Mouse (Mus musculus) left cerebral cortex, postnatal 14 days (tissue): Measurements from ENCODE around the gene F2r. TPM values are rescaled to one million over a fixed set of nuclear protein-coding genes. Genes with fewer than 3 reads are reported as not detected.
A peak's percentile ranks its signal among the peaks of the same experiment; 100 is the strongest.

Experiments used
- DNase-seq, 2 experiments: peaks; one replicate each; pipeline ENCODE4 v3.0.0; 2021 to 2022; ENCODE audit warnings: low spot score in 2 of 2, mixed read lengths in 1 of 2
- intact Hi-C: fragments of 180-260 bp; cut with DNase I; formaldehyde crosslinking; loops from one replicate; pipeline ENCODE4 v1.15.1; 2025
- total RNA-seq, 2 experiments: library from RNA; stranded (reverse); gene quantifications; 2 replicates each; pipeline ENCODE4 v1.2.3; 2021

F2r gene
- total RNA-seq, 2 experiments from 2014 or later = 5.8 to 6.7 TPM

GRCm38 (mm10) chr13:95598232-95598920 lies 19.9 kb downstream of the F2r start:
- DNase-seq = no peak
- intact Hi-C loops = no loop called here

DNA sequence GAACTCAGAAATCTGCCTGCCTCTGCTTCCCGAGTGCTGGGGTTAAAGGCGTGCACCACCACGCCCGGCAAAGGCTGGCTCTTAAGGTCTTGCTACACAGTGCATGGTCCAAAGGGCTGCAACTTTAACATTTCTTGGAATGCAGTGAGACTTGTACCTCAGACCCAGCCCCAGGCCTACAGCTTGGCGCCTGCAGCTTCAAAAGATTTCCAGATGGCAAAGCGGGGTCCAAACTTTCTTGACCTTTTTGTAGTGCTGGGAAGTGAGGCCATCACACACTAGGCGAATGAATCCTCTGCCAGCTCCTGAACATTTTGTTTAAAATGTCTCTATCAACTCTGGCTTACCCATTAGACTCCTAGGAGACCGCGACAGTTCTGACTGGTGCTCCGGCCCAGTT lies 20.7 kb downstream of the F2r start:
- DNase-seq = no peak
- intact Hi-C loops = no loop called here

GRCm38 (mm10) chr13:95596689-95597088 lies 21.6 kb downstream of the F2r start:
- intact Hi-C loops = no loop called here
- no peak for DNase-seq

DNA sequence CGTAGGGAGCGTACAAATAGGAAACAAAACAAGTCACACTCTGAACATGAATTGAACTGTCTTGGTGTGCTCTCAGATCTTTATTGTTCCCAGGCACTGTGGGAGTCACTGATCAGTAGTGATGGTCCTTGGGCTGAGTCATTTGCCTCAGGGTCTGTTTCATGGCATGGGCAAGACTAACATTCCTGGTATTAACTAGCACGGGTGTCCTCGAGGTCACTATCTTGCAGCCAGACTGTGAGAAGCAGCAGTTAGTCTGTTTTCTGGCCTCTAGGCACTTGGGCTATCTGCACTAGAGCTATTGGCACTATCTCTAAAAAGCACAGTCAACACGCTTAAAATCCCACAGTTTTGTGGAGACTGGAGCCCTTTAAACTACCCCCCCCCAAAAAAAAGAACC lies 22.4 kb downstream of the F2r start:
- intact Hi-C loops = no loop called here

GRCm38 (mm10) chr13:95595411-95595810 lies 22.9 kb downstream of the F2r start:
- intact Hi-C loops = no loop called here
- no peak for DNase-seq

More for the DNA sequence above, 22.4 kb downstream of the F2r start:
- DNase-seq = no peak

- no peak for DNase-seq
- intact Hi-C loops = no loop called here
Observed at GRCm38 (mm10) chr13:95592860-95593259, 25.4 kb downstream of the F2r start.

GRCm38 (mm10) chr13:95591606-95592005 lies 26.7 kb downstream of the F2r start:
- intact Hi-C loops = no loop called here
- no peak for DNase-seq

DNA sequence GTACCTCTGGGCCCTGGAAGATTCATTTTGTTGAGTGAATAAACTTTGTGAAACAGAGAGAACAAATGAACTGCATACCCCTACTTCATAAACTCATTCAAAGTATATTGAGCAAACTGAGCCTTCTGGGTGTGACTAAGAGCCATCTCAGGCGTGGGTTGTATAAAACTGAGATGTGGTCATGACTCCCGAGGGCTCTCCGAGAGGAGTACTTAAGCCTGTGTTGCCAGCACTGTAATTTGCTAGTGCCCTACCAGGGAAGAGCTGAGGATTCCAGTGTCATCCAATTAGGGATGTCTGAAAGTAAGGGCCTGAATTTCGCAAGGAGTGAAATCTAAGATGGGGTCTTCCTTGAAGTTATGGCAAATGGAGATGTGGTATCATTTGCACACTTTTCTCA lies 30.7 kb downstream of the F2r start:
- intact Hi-C loops = no loop called here
- no peak for DNase-seq

DNA sequence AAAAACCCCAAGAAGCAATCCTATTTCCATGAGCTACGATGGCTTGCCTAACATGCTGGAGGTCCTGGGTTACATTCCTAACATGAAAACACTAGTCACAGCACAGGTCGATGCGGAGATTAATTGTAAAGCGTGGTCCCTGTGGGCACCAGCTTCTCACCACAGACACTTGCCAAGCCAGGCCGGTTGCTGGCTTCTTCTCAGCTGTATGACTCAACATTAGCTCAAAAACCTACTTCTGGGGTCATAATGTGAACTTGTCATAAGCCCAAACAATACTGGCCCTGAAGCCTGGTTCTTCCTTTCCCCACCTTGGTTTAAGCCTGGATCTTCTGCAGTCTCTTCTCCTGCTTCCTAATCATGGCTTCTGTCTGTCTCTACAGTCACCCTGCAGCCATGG lies 33.4 kb downstream of the F2r start:
- intact Hi-C loops = no loop called here
- DNase-seq = no peak

DNA sequence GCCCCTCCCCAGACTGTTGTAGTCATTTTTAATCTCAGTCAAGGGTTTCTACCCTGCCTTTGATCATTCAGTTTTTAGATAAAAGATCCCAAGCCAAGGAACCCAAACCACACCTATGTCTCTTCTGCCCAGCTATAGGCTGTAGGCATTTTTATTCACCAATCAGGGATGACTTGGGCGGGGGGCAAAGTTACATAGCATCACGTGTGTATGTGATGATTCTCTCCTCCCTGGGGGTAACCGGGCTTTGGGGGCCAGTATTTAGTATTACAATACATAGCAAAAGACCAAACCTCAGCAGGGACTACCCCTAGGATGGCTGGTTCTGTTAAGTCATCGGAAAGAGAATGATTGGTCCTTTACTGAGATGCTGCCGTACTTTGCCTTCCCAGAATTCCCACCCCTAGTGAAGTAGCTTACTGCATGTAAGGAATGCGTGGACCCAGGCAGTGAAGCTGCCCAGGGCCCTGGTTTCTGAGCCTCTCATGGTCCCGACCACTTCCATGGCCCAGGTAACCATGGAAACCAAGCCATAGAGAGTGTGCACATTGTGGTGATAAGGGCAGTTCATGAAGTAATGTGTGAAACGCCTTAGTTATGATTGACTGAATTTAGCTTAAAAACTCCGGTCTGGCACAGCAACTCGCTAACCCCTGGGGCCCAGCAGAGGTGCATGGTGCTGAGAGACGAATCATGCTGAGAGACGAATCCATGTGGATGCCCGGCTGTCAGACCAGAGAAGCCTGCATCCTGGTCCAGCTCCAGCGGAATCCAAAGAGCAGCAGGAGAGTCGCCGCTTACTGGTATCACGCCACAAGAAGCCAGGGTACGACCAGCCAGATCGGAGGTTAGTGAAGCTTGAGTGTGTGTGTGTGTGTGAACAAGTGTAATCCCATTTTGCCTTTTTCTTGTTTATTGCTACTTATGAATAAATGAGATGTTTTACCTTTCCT lies 34.8 kb downstream of the F2r start:
- DNase-seq = no peak

DNA sequence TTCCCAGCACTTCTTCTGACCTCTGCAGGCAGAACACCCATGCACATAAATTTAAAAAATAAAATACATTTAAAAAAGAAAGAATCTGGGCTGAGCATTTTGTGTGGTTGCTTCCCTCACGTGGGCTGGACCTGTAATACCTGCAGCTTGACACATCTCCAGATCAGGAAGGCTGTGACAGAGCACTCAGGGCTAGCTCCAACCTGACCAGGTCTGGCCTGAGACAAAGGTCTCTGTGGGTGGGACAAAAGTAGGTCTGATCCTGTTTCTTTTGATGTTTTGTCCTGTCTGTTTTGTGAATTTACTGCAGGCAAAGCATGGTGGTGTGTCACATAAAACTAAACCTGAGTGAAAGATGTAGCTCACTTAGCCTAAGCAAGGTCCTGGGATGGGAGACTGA lies 36.4 kb downstream of the F2r start:
- intact Hi-C loops = no loop called here

More for the DNA sequence above, 34.8 kb downstream of the F2r start:
- intact Hi-C loops = no loop called here

GRCm38 (mm10) chr13:95578016-95578697 lies 40.1 kb downstream of the F2r start:
- intact Hi-C loops = no loop called here
- DNase-seq = no peak

More for the DNA sequence above, 36.4 kb downstream of the F2r start:
- no peak for DNase-seq

- DNase-seq = no peak
- intact Hi-C loops = no loop called here
Observed at GRCm38 (mm10) chr13:95570877-95571276, 47.4 kb downstream of the F2r start.

GRCm38 (mm10) chr13:95569326-95569725 lies 49.0 kb downstream of the F2r start:
- no peak for DNase-seq
- intact Hi-C loops = no loop called here

DNA sequence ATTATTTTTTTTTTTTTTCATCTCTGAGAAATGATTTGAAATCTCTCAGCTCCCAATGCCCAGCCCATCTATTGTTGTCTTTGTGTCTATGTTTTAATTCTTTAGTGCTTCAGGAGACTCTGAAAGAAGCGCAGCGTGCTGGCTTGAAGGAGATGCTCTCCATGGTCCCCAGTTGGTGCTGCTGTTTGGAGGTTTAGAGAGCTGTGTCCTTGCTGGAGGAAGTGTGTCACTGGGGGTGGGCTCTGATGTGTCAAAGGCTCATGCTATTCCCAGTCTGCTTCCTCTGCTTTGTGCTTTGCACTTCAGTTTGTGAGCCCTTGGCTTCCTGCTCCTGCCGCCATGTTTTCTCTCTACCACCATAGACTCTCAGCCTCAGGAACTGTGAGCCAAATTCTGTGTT lies 50.0 kb downstream of the F2r start:
- intact Hi-C loops = no loop called here
- no peak for DNase-seq

- intact Hi-C loops = no loop called here
- DNase-seq = no peak
Observed at GRCm38 (mm10) chr13:95566841-95567551, 51.3 kb downstream of the F2r start.

DNA sequence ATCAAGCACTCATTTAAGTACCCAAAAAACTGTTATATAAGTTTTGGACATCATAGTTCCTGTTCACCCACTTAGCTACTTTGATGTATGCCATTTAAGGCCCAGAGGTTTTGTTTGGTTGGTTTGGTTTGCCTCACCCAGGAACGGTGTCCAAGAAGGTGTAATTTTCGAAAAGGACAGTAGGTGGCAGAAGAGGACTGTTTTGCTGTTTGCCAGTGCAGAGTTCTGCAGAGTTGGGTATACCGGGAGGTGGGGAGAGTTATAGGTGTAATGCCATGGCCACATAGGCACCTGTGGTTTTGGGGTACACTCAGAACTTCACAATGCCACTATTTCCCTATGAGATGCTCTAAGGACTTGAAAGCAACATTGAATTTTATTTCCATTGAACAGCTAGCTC lies 54.6 kb downstream of the F2r start:
- intact Hi-C loops = loop anchor here (1.0 to 2.0 kb wide), 2 partner anchors 103 to 157 kb away; no protein-coding TSS in a partner anchor

GRCm38 (mm10) chr13:95563066-95563610 lies 55.1 kb downstream of the F2r start:
- DNase-seq = peak; percentile 9 to 20
- intact Hi-C loops = loop anchor here (1.0 kb wide), 1 partner anchor 157 kb away; no protein-coding TSS in a partner anchor

More for the DNA sequence above, 54.6 kb downstream of the F2r start:
- DNase-seq = peak; percentile 80 to 85

DNA sequence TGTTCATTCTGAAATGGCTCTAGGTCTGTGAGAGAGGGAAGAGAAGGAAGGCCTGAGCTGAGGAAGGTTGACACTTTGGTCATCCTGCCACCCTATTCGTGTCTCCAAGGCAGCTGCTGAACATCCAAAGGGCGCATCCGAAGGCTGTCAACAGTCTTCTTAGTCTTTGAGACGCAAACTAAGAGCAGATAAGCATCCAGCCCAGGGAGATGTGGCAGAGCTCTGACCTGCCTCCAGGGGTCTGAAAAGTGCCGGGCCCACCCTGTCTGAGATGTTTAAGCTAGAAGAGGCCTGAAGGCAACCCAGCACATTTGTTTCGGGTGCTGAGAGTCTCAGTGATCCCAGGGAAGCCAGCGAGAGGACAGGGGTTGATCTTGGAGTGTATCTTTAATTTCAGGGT lies 61.0 kb downstream of the F2r start:
- intact Hi-C loops = no loop called here

More for the DNA sequence above, 61.0 kb downstream of the F2r start:
- no peak for DNase-seq
